Mouse (Mus musculus) adrenal gland, postnatal 36 days (tissue): ENCODE measurements around the gene Capn11. TPM values are rescaled to one million over a fixed set of nuclear protein-coding genes. Genes with fewer than 3 reads are reported as not detected.

Experiments used
- DNase-seq, 2 experiments: peaks; one replicate each; pipeline ENCODE4 v3.0.0; 2021; ENCODE audit warnings: mixed read lengths in 1 of 2
- total RNA-seq, 2 experiments: library from RNA; stranded (reverse); gene quantifications; 2 replicates each; pipeline ENCODE4 v1.2.3; 2021

The Capn11 gene
- total RNA-seq, 2 experiments from 2014 or later, result not detected

DNA sequence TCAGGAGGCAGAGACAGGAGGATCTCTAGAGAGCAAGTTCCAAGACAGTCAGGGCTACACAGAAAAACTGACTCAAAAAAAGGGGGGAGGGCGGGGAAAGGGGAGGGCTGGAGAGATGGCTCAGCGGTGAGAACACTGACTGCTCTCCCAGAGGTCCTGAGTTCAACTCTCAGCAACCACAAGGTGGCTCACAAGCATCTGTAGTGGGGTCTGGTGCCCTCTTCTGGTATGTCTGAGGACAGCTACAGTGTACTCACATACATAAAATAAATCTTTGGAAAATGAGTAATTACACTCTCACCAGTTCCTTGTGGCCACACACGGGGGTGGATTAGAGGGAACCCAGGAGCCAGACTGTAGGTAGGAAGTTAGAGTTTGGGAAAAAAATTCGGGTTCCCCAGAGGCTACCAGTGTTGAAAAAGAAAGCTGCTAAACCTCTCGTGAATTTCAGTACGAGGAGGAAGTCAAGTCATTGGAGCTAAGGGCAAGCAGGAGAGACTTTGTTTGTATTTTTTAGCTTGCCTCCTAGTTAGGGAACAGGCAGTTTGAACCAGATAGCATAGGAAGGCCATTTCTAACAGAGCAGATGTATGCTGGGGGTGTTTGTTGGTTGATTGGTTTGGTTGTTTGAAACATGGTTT, 76.3 kb downstream of the Capn11 start:
- no peak for DNase-seq

DNA sequence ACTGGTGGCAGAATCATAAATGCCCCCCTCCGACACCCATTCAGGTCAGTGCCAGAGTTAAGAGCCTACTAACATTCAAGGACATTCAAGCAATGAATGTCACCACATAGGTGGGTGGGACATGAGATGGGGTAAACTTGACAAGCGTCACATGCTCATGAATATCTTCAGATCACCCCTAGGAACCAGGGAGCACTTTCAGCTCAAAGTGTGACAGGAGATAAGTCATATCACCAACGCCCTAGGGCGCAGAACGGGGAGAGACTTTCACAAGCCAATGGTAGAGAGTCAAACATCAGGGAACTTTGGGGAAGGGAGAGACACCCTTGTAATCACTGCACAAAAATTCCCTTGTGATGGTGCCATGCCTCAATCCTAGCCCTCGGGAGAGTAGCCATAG, 76.9 kb downstream of the Capn11 start:
- DNase-seq, result no peak

DNA sequence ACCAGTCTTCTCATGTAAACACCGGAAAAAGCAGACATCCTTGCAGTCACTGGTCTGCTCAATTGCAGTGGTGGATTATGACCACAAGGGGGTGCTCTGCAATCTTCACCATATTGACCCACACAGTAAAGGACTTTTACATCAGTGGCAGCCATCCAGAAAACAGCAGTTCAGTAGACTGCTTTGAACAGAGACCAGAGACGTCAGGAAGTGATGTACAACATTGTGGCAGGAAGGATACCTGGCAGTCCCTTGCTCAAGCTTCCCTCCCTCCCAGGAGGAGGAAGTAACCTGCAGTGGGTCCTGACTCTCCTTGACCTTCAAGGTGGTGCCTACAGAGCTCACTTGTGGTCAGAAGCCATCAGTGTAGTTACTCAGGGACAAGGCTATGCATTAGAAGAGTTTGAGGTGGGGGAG, 77.5 kb downstream of the Capn11 start:
- peak; percentile 68 to 78 for DNase-seq

GRCm38 (mm10) chr17:45580958-45581477, 78.1 kb downstream of the Capn11 start:
- DNase-seq, result peak; percentile 62

Other genes with a start within 250 kb of the Capn11 start
- 10 to 100 TPM; 41.3 to 46.8 TPM for gene Cdc5l, start 225.6 kb downstream of the Capn11 start, total RNA-seq
- gene Spats1, start 183.9 kb downstream of the Capn11 start, total RNA-seq, result not detected
- gene Aars2, start 152.5 kb downstream of the Capn11 start, total RNA-seq, result 10 to 100 TPM; 16.8 to 17.4 TPM
- gene Tcte1, start 135.9 kb downstream of the Capn11 start, total RNA-seq, result not detected
- under 1 TPM; 0.13 to 0.23 TPM for gene Tmem151b, start 109.6 kb downstream of the Capn11 start, total RNA-seq
- gene Nfkbie, start 103.6 kb downstream of the Capn11 start, total RNA-seq, result 1 to 10 TPM; 3.7 TPM
- 10 to 100 TPM; 43.4 to 75.9 TPM for gene Slc35b2, start 95.5 kb downstream of the Capn11 start, total RNA-seq
- 1,000 to 10,000 TPM; 1,888 to 2,360 TPM for gene Hsp90ab1, start 86.1 kb downstream of the Capn11 start, total RNA-seq
- gene Slc29a1, start 59.7 kb downstream of the Capn11 start, total RNA-seq, result 100 to 1,000 TPM; 132 to 137 TPM
- gene Mymx, start 57.2 kb downstream of the Capn11 start, total RNA-seq, result not detected
- gene Mrpl14, start 27.0 kb upstream of the Capn11 start, total RNA-seq, result 100 to 1,000 TPM; 115 to 118 TPM
- 10 to 100 TPM; 40.0 to 45.2 TPM for gene Tmem63b, start 27.6 kb upstream of the Capn11 start, total RNA-seq
- not detected for gene 1600014C23Rik, start 74.5 kb upstream of the Capn11 start, total RNA-seq